Mouse (Mus musculus) testis, postnatal 14 days (tissue): ENCODE measurements around the gene Nabp2.

ENCODE experiments used
- DNase-seq: peaks from one replicate; pipeline ENCODE4 v3.0.0; 2021; ENCODE audit warnings: low spot score

The Nabp2 gene

DNA sequence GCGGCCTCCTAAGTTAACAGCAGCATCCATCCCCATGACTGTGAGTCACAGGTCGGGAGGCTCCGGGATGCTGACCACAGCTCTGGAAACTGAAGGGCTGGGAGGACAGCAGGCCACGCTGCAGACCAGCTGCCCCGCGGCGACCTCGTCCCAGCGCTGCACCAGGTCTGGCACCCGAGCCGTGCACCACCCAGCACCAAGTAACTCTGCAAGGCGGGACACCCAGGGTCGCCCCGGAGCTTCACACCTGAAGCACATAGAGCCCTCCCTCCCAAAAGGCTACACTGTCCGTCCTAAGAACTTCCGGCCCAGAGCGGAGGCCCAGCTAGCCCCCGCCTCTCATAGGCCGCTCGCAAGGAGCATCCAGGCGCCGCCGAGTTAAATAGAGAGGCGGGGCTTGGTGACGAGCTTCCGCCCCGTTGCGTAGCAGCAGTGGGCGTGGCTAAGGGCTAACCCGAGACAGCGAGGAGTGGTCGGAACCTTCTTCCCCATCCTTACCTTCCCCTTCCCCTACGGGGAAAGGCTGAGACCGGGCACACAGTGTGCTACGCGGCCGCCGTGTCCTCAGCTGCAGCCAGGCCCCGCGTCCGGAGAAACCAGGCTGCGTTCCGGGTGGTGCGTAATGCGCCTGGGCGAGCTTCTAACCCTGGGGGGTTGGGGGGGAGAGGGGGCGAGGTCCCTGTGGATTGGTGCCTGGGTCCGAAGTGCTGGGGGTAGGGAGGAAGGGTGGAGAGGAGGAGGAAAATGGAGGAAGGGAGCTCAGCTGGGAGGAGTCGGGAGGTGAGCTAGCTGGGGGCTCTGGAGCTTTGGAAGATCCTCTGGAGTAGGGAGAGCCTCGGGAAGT, at the start of gene Nabp2, which contains the start of gene Rnf41:
Nabp2 (minus strand) TSS at position 282 of the 844 bp plus-strand sequence.
Rnf41 (plus strand) TSS at position 447 of the 844 bp plus-strand sequence.
- peak; percentile 98 for DNase-seq

DNA sequence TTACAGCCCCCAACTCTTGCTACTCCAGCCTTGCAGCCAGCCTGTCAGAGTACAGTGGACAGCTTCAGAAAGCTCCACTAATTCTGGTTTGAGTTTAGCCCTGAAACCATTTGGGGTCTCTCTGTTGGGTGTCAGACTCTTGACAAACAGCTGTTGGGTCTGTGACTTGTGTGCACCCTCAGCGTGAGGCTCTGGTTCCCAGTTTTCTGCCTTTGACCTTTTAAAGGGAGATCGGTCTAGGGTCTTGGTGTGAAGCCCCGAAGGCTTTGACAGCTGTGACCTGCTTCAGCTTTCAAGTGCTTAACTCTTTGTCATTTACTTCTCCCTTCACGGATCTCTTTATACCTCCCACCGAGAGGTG, 49.0 kb upstream of the Nabp2 start:
- no peak for DNase-seq

DNA sequence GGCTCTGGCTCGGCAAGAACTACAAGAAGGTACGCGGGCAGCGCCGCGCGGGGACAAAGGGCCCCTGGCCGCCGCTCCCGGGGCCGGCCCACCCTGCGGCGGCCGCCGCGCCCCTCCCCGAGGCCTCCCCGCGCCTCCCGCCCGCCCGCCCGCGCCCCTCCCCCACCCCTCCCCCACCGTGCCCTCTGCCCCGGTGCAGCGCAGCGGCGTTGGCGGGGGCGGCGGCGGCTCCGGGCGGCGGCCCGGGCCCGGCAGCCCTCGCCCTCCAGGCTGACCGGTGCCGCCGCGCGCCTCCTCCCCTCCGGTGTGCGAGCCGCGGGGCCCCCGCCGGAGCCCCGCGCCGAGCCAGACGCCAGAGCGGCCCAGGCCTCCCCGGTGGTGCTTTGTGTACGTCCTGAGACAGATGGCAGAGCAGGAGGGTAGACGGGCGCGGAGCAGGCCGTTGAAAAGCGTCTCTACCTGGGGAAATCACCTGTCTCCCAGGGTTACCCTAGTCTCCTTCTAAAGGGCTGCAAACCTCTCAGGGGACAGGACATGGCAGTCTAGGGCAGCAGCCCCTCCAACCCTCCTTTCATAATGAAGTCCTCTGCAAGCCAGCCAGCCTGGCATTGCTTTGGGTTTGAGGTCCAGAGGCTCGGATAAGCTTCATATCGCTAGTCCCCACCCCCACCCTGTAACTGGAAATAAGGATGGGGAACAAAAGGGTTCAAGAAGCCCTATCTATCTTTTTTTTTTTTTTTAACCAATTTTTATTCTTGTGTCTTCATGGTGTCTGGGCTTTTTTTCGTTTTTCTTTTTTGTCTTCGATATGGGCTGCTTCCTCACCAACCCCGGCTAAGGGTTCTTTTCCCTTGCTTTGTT, 48.3 kb upstream of the Nabp2 start:
- peak; percentile 63 for DNase-seq

DNA sequence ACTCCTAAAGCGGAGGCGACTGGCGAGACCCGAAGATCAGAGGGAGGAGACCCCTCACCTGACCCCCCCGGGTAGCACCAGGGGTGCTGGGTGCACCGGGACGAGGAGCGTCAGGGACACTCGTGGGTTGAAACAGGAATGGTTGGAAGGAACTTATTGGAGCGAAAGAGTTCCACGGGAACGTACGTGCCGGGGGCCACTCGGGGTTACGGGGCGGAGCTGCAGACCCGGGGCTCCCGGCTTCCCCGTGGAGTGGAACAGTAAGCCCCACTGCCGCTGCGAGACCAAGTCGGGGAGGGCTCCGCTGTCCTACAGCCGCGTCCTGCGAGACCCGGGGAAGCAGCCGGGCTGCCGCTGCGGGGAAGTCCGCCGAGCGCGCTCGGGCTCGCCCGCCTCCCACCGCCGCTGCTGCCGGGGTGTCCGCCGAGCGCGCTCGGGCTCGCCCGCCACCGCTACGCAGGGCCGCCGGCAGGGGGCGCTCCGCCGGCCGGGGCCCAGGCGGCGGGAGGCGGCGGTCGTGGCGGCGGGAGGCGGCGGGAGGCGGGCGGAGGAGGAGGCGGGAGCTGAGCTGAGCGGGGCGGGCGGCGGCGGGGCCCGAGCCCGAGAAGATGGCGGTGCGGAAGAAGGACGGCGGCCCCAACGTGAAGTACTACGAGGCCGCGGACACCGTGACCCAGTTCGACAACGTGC, 47.6 kb upstream of the Nabp2 start, which contains the start of gene Smarcc2:
Smarcc2 (plus strand) TSS at position 530 of the 690 bp plus-strand sequence.
- peak; percentile 84 for DNase-seq

DNA sequence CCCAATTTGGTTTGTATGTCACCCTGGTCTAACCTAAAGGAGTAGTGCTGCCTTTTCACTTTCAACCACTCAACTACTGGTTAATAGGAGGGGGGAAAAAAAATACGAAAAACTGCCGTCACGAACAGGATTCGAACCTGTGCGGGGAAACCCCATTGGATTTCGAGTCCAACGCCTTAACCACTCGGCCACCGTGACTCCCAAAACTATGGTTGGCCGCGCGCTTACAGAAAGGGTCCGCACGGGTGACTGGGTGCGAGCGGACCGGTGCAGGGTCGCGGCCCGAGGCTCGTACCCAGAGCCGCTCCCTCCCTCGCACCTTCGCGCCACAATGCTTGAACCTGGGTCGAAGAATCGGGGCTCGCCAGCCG, 47.0 kb upstream of the Nabp2 start:
- DNase-seq = peak; percentile 84

DNA sequence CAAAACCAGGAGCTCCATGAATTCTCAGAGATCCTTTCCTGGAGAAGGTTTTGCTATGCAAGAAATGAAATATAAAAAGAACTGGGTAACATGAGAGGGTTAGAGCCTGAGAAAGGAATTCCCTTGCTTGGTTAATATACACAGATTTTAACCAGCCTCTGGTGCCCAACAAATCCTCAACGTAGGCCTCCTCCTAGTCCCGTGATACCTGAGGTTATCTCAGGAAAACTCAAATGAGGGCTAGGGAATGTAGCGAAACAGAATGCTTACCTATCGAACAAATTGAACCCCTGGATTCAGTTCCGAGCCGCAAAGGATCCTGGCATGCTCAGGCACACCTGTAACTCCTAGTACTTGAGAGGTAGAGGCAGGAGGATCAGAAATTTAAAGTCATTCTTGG, 46.4 kb upstream of the Nabp2 start:
- no peak for DNase-seq

DNA sequence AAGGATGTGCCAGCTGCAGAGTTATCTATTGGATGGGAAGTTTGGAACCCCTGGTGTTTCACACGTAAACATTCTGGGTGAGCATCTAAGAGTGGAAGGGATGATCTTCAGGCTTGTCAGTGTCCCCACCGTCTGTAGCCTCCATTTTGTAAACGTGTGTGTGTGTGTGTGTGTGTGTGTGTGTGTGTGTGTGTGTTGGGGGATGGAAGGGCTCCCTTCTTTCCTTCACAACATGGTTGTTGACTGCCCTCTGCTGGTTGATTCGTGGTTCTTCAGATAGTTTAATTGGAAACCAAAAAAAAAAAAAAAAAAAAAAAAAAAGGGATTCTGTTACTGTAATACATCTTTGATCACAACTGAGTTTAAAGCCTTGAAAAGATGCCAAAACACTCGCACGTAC, 44.0 kb upstream of the Nabp2 start:
- DNase-seq = no peak

DNA sequence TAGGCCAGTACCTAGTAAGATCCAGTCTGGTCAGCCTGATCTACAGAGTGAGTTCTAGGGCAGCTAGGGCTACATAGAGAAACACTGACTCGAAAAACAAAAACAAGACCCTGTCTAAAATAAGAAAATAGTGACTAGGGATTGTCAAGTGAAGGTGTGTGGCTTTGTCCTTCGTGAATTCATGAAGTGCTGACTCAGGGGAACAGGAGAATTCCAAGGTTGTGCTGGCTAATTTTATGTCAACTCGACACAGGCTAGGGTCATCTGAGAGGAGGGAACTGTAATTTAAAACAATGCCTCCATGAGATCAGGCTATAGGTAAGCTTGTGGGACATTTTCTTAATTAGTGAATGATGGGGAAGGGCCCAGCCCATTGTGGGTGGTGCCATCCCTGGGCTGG, 43.2 kb upstream of the Nabp2 start:
- DNase-seq = no peak

DNA sequence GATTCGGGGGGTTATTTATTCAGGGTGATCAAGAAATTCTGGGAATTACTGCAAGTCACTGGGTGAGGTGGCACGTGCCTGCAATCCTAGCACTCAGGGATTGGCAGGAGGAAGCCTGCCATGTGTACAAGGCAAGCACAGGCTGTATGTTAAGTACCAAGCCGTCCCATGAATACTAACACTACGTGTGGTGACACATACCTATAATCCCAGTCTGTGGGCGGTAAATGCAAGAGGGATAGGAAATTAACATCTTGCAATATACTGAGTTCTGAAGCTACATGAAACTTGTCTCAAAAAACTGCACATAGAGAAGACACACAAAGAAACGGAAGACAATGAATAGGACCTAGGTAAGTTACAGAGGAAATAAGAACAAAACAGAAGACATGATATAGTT, 39.7 kb upstream of the Nabp2 start:
- no peak for DNase-seq

DNA sequence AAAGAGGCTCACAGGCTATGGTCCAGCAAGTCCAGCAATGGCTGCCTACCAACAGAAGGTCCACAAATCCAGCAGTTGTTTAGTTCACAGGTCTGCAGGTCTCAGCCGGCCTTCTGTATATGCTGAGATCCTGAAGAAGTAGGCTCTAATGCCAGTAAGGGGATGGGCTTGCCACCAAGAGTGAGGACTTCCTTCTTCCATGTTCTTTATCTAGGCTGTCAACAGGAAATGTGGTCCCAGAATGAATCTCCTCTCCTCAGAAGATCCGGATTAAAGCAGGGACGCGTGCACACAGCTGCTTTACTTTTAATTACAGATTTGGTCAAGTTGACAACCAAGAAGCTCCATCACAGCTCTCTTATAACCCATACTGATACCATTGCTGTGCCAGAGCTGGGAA, 34.1 kb upstream of the Nabp2 start:
- DNase-seq = no peak

DNA sequence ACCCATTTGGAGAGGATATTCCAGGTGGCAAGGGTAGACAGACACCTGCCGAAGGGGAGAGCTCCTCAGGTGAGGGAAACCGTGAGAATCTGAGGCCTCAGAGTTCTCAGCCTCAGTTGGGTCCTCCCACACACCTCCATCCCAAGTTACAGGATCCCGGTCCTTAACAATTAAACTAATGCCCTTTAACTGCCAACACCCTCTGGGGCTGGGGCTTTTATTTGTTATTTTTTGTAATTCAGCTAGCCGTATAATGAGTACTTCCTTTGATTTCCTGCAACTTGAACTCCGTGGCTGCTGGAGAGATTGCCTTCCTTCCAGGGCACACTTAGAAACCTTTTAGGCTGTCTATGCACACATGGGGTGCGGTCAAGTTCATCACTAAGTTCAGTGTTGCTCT, 33.1 kb upstream of the Nabp2 start:
- DNase-seq = no peak

DNA sequence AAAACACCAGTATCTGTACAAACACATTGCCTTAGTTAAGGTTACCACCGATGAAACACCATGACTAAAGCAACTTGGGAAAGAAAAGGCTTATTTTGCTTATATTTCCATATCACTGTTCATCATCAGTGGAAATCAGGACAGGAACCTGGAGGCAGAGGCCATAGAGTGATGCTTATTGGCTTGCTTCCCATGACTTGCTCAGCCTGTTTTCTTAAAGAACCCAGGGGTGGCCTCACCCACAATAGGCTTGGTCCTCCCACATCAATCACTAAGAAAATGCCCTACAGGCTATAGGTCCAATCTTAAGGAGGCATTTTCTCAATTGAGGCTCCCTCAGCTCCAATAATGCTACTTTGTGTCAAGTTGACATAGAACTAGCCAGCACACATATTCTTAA, 31.4 kb upstream of the Nabp2 start:
- no peak for DNase-seq

DNA sequence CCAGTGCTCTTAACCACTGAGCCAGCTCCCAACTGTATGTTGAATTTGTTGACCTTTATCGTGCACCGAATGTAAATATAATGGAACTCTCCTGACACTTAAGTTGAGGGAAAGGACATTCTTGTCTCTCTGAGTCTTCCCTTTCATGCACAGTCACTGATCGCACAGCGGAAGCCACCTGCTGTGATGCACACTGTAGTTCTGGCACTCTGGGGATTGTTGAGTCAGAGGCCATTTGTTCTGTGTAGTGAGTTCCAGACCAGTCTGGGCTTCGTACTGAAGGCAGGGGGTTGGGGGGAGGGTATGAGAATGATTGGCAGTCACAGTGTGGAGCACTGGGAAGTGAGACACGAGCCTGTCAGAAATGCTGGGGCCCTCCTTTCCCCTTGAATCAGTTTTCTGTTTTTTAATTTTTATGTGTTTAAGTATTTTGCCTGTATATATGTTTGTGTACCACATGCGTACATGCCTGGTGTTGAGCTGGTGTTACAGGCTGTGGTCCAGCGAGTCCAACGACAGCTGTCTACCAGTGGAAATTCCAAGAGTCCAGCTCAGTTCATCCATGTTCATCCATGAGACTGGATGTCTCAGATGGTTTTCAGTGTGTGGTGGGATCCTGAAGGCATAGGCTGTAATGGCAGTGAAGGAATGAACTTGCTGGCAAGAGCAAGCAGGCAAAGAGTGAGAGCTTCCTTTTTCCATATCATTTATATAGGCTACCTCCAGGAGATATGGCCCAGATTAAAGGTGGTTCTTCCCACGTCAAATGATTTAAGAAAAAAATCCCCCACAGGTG, 30.2 kb upstream of the Nabp2 start:
- no peak for DNase-seq

DNA sequence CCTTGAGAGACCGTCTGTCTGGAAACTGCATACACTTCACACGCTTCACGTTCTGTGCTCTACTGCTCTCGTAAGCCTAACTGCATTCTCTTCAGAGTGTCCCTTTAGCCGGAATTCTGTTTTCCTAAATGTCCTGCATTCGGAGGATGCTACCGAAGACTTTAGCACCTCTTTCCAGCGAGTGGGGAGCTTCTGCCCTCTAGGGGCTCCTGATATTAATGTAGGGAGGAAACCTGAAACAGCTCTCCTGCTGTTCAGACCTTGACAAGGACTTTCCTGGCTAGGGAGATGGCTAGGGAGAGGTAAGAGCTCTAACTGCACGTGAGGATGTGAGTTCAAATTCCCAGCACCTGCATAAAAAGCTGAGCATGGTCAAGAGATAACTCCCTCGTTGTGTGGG, 29.1 kb upstream of the Nabp2 start:
- no peak for DNase-seq

DNA sequence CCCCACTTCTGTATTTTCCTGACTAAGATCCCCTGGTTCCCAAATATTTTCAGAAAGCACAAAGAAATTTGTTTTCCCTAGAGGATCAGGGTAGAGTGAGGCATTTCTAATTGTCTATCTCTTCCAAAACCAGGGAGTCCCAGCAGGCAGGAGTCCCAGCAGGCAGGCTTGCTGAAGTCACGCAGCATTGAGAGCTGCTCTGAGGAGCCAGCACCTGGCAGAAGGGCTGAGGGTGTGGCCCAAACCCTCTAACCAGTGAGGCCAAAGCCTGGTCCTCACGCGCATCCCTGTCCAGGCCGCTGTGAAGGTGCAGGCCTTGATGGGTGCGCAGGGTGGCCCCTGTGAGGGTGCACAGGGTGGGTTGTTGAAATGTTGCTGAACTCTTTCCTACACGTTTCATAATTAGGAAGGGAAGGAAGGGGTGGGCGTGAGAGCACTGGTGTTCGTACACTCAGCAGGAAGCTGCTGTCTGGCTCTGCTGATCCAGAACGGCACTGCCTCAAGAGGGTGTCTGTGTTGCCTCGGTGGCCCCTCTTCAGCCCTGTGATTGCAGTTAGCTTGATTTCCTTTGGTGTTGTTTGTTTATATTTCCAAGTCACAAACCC, 27.5 kb upstream of the Nabp2 start:
- DNase-seq = no peak

DNA sequence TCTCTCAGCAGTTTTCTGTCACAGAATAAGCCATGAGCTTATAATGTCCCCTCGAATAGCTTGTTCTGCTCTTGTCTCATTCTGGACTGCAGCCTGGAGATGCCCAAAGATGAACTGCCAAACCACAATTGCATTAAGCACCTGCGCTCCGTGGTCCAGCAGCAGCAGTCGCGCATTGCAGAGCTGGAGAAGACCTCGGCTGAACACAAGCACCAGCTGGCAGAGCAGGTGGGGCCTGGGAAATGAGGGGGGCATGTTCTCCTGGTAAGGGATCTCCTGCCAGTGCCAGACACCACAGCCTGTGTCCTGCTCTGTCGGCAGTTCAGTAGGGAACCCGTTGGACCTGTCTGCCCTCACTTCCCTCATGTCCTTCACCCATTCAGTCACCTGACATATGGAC, 25.1 kb upstream of the Nabp2 start:
- DNase-seq = no peak

DNA sequence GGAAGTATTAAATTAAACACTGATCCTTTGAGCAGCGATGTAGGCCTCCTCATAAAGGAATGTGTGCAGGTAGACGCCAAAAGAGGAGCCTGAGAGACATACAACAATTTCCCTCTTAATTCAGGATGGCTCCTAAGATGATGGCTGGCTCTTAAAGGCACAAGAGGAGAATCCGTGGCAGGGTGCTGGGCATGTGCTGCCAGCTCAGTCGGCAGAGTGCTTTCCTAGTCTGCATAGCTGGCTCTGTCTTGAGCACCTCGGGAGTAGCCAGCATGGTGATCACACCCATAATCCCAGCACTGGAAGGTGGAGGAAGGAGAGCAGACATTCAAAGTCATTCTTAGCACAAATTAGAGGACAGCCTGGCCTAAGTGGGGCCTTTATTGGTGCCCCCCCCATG, 24.6 kb upstream of the Nabp2 start:
- DNase-seq = no peak

DNA sequence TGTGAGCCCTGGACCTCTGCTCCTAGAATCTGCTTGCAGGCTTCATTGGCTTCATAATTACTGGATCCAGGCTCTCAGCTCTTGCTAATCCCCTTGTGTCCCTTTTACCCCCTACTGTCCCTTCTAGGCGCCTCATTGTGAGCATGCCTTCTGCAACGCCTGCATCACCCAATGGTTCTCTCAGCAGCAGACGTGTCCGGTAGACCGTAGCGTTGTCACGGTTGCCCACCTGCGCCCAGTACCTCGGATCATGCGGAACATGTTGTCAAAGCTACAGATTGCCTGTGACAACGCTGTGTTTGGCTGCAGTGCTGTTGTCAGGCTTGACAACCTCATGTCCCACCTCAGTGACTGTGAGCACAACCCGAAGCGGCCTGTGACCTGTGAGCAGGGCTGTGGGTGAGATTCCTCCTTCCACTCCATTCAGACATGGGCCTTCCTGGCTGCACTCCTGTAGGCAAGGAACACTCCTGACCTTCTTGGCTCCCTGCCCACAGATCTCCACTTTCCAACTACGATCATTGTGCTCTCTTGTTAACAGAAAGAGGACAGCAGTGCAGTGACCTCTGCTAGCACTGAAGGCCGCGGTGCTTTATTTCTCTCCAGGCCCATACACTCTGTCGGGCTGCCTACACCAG, 24.0 kb upstream of the Nabp2 start:
- DNase-seq = peak; percentile 48

DNA sequence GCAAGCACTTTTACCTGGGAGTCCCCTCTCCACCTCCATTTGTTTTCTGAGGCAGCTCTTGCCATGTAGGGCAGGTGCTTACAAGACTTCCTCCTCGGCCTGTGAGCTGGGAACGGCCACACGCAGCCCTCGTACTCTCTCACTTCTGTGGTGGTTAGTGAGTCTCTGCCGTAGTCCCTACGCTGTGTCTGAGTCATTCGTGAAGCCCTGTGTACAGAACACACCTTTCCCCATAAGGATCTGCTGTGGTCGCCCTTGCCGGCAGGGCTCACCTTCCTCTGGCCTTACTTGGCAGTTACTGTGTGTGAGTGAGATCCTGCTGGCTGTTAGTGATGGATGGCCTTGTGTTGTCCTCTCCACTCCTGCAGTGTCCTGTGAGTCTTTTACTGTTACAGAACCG, 23.4 kb upstream of the Nabp2 start:
- DNase-seq = no peak

DNA sequence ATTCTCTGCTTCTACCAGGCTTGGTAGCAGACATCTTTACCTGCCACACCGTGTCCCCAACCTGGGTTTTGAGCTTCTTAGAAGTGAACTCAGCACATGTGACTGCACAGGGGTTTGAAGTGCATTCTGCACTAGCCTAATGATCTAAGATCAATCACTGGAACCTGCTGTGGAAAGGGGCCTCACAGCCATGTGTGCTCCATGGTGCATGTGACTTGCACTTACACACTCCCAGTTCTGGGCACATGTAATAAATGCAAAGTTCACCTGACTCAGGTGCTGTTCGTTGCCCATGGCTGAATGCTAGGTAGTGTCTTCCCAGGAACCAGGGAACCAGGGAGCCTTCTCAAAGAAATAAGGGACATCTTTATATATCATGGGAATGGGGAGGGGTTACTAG, 22.1 kb upstream of the Nabp2 start:
- no peak for DNase-seq

DNA sequence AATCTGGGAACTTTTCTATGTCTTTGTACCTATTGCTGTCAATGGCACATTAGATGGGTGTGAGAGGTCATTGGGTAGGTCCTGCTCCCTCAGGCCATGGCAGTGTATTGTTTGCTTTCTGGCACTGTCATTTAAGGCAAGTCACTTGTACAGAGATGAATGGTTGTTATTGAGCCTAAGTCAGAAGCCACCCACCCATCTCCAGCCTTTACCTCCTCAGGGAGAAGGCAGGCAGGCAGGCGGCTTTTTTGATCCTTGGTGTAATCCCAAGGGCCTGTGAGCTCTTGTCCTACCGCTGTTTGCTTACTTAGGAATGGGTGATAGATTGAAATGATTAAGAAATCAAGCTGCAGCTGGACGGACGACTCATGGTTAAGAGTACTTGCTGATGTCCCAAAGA, 18.2 kb upstream of the Nabp2 start:
- no peak for DNase-seq
